Mouse (Mus musculus) ES-Bruce4 (cell line): ENCODE measurements at regions not wholly inside any gene's neighbourhood (a gene's known extent, or its start where the extent isn't known, plus 50 kb on each side); places are given as distances from the start of the nearest gene placed in this dataset.

Experiments
- H3K27ac ChIP-seq: 2 replicates; pipeline ENCODE4 v1.5.1; 2012; ENCODE audit warnings: low read length, inconsistent platforms; ENCODE audit not compliant: insufficient read depth
- H3K27me3 ChIP-seq: 2 replicates; pipeline ENCODE4 v1.6.1; 2012; ENCODE audit warnings: mild to moderate bottlenecking, low read length, inconsistent platforms; ENCODE audit not compliant: control insufficient read depth, poor library complexity, insufficient read depth, severe bottlenecking
- H3K36me3 ChIP-seq: 2 replicates; pipeline ENCODE4 v1.6.1; 2012; ENCODE audit warnings: inconsistent platforms, mild to moderate bottlenecking, low read length, moderate library complexity; ENCODE audit not compliant: control insufficient read depth, poor library complexity, insufficient read depth, severe bottlenecking
- H3K4me1 ChIP-seq: one replicate; pipeline ENCODE4 v1.8.1; 2011; ENCODE audit warnings: low read length; ENCODE audit not compliant: control insufficient read depth, insufficient read depth
- H3K4me3 ChIP-seq: 2 replicates; pipeline ENCODE4 v1.5.1; 2011; ENCODE audit warnings: low read depth, mild to moderate bottlenecking, low read length
- H3K9ac ChIP-seq: 2 replicates; pipeline ENCODE4 v1.6.1; 2012; ENCODE audit warnings: low read depth, mild to moderate bottlenecking, inconsistent platforms; ENCODE audit not compliant: poor library complexity, severe bottlenecking
- H3K9me3 ChIP-seq: replicated peaks from 2 replicates; pipeline ENCODE4 v1.6.1; 2012; ENCODE audit warnings: mild to moderate bottlenecking, low read length, inconsistent platforms; ENCODE audit not compliant: control insufficient read depth, poor library complexity, insufficient read depth, severe bottlenecking
- CTCF ChIP-seq: IDR thresholded peaks from one replicate; pipeline ENCODE4 v1.8.1; 2011; ENCODE audit warnings: low read depth, low read length
- EP300 ChIP-seq: IDR thresholded peaks from 2 replicates; pipeline ENCODE4 v1.6.1; 2011; ENCODE audit warnings: low read depth, low read length; ENCODE audit not compliant: insufficient read depth
- POLR2A ChIP-seq: IDR thresholded peaks from one replicate; pipeline ENCODE4 v1.8.1; 2011; ENCODE audit warnings: low read length; ENCODE audit not compliant: insufficient read depth

DNA sequence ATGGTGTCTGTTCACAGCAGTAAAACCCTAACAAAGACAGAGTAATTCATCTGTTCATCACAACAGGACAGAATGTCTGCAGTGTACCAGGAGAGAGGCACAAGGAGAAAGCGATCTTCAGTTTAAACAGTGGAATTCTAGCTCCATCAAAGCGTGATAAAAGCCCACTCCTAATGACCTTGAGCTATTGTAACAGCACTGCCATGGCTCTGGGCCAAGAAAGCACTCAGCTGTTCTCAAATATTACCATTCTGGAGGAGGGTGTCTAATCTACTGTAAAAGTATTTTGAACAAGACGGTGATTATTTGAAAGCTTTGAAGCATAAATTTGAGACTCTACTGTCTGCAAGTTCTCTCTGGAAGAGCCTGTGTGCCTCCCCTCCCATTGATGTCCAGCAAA is 224.8 kb upstream of the Lyplal1 start:
- TF ChIP-seq CTCF (no peak), EP300 (no peak), POLR2A (no peak)
- no peaks in the 10 kb centered on the region for H3K27me3 ChIP-seq

DNA sequence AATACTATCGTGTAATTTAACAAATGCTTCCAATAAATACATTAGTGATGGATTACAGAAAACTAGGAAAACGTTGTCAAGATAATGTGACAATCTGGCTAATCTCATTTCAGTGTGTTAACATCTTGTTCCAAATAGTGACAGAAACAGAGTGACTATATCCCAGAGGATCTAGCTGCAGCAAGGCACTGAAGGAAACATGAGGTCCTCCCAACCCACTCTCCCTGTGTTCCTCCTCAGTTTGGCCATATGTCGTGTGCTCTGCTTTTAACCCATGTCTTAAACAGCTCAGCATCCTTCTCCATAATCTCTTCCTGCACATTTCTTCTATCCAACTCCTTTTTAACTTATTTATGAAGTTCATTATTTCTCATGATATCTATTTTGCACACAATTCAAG is 223.6 kb upstream of the Lyplal1 start:
- no peak overlapping the region for H3K27ac ChIP-seq
- H3K4me3 ChIP-seq, result no peak overlapping the region
- no peak for TF ChIP-seq POLR2A
- TF ChIP-seq EP300, result no peak
- TF ChIP-seq CTCF, result no peak
- H3K9me3 ChIP-seq, result no peaks in the 10 kb centered on the region
- H3K36me3 ChIP-seq, result no peaks in the 10 kb centered on the region
- no peak overlapping the region for H3K9ac ChIP-seq
- H3K4me1 ChIP-seq, result no peaks in the 10 kb centered on the region
- H3K27me3 ChIP-seq, result no peaks in the 10 kb centered on the region

More for the DNA sequence above, 224.8 kb upstream of the Lyplal1 start:
- Histone ChIP-seq H3K9ac (no peak overlapping the region), H3K4me1 (no peaks in the 10 kb centered on the region), H3K9me3 (no peaks in the 10 kb centered on the region), H3K36me3 (no peaks in the 10 kb centered on the region), H3K27ac (no peak overlapping the region), H3K4me3 (no peak overlapping the region)

DNA sequence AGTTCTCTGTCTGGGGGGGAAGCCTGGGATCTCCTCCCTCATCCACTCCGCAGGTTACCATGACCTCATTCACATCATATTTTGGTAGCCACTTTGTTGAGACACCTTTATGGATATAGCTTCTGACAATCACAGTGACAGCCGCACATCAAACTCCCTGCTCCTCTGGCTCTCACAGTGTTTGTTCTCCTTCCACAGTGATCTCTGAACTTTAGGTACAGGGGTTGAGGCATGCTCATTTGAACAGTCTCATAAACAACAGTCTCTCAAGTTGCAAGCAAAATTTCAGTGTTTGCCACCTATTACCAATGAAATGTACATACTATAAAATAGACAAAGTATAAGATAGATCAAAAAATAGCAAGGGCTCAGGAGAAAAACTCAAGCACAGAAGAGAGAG is 200.2 kb upstream of the Lyplal1 start:
- Histone ChIP-seq H3K36me3 (no peaks in the 10 kb centered on the region), H3K9me3 (no peaks in the 10 kb centered on the region), H3K9ac (no peak overlapping the region), H3K4me3 (no peak overlapping the region), H3K27ac (no peak overlapping the region), H3K27me3 (no peaks in the 10 kb centered on the region), H3K4me1 (no peaks in the 10 kb centered on the region)
- TF ChIP-seq CTCF (no peak), EP300 (no peak), POLR2A (no peak)

DNA sequence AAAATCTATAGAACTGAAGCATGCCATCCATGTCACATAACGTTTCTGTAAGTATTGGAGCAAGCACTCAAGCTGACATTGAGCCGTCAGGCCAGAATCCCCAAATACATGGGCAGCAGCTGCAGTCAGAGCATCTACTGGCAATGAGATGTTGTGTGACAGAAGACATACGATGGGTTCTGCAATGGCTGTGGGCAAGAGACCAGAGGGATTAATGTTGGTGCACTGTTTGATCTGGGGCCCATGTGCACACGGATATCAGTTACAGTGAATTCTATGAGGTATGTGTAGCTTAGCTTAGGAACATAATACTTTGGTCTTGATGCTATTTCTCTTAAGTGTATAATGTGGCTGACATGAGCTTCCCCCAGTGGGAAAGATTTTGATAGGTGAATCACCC is 197.1 kb upstream of the Lyplal1 start:
- H3K4me1 ChIP-seq, result no peaks in the 10 kb centered on the region
- H3K9me3 ChIP-seq, result no peaks in the 10 kb centered on the region
- no peaks in the 10 kb centered on the region for H3K27me3 ChIP-seq
- H3K36me3 ChIP-seq, result no peaks in the 10 kb centered on the region
- no peak overlapping the region for H3K9ac ChIP-seq
- no peak overlapping the region for H3K27ac ChIP-seq
- TF ChIP-seq POLR2A, result no peak
- no peak for TF ChIP-seq EP300
- TF ChIP-seq CTCF, result no peak
- H3K4me3 ChIP-seq, result no peak overlapping the region

DNA sequence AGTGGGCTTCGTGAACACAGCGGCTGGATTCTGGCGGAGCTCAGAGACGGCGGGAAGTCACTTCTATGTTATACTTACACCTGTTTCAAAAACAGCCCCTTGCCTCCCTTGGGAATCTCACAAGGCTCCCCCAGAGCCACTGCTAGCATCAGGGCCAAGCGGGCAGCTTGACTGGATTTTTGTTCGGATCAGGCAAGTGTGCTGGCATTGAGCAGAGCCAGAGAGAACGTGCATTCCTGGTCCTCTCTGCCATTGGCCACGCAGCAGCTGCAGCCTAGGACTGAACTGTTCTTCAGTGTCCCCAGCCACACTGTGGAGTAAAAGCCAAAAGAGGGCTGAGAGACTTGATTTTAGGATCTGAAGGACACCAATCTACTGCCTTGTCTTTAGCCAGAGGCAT is 195.6 kb upstream of the Lyplal1 start:
- H3K36me3 ChIP-seq, result no peaks in the 10 kb centered on the region
- no peak overlapping the region for H3K9ac ChIP-seq
- H3K4me1 ChIP-seq, result no peaks in the 10 kb centered on the region
- H3K27me3 ChIP-seq, result no peaks in the 10 kb centered on the region
- no peak overlapping the region for H3K4me3 ChIP-seq
- TF ChIP-seq EP300 (no peak), CTCF (no peak), POLR2A (no peak)
- H3K9me3 ChIP-seq, result no peaks in the 10 kb centered on the region
- no peak overlapping the region for H3K27ac ChIP-seq

DNA sequence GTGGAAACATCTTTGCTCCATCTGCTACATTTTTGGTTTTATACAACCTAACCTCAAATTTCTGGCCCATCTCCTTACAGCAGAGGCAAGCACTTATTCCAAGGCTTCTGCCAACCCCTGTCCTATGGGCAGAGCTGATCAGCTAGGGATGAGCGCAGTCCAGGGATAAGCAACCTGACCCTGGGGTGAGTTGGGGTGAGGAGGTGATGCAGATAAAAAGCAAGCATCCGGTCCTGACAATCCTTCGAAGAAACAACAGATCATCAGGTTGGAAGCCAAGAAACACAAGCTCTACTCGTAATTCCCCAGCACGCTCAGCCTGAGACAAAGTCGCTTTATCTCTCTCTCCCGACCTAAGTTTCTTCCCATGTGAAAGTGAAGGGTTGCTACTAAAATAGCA is 194.9 kb upstream of the Lyplal1 start:
- H3K27me3 ChIP-seq, result no peaks in the 10 kb centered on the region
- no peaks in the 10 kb centered on the region for H3K9me3 ChIP-seq
- no peak overlapping the region for H3K4me3 ChIP-seq
- H3K4me1 ChIP-seq, result no peaks in the 10 kb centered on the region
- no peak overlapping the region for H3K27ac ChIP-seq
- TF ChIP-seq CTCF (no peak), POLR2A (no peak), EP300 (no peak)
- no peaks in the 10 kb centered on the region for H3K36me3 ChIP-seq
- H3K9ac ChIP-seq, result no peak overlapping the region

DNA sequence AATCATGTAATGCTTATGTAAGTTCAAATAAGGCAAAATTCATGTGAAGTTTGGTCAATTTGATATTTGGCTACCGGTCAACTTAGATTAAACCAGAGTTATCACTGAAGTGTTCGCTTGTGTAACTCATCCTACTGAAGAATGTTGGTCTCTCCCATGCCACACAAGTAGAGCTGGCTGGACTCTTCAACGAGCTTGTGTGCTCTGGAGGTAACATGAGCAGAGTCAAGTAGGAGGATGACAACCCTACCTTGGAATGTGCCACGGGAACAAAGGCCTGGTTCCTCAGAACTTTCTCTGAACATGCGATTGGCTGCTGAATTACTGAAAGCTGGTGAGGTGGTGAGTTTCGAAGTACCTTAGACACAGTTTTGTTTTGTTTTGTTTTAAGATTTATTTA is 190.5 kb upstream of the Lyplal1 start:
- Histone ChIP-seq H3K9me3 (no peaks in the 10 kb centered on the region; the same call in 1 of the 2 replicates), H3K9ac (no peak overlapping the region), H3K27me3 (no peaks in the 10 kb centered on the region), H3K27ac (no peak overlapping the region), H3K36me3 (no peaks in the 10 kb centered on the region), H3K4me3 (no peak overlapping the region), H3K4me1 (no peaks in the 10 kb centered on the region)
- TF ChIP-seq POLR2A, result no peak
- TF ChIP-seq CTCF, result no peak
- TF ChIP-seq EP300, result no peak
